Mouse (Mus musculus): ENCODE data around the gene Apbb1. TPM values are rescaled to one million over a fixed set of nuclear protein-coding genes. Genes with fewer than 3 reads are reported as not detected.

Gene Apbb1
- polyA plus RNA-seq (2014; fragmentation: Illumina TruSeq; extraction: RNeasy Lipid Tissue Mini Kit (QIAGEN cat#74804); ENCODE audit: low read depth, low replicate concordance), result not detected

DNA sequence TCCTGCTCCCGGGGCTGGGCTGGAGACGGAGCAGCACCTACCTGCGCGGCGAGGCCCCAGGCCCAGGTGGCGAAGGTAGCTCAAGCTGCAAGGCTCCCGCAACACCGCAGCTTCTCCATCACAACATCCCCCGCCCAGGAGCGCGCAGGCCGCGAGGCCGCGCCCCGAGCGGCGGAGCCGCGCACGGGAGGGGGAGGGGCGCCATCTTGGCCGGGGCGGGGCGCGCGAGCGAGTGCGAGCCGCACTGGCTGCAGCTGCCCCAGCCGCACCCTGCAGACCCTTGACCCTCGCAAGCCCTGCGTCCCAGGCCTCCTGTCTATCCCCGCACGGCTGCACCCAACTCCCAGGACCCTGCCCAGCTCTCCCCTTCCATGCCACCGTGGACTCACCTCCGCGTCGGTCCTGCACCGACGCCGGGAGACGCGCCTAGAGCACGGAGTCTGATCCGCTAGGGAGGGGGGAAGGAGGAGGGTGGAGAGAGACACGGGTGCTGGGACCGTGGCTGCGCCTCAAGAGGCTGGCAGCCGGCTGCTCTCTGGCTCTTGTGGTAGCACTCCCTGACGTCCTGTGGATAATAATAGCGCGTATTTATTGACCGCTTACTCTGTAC lies at the start of gene Apbb1:
Gene Apbb1, minus strand, starts transcription at position 560 of the 610 bp plus-strand sequence.

DNA sequence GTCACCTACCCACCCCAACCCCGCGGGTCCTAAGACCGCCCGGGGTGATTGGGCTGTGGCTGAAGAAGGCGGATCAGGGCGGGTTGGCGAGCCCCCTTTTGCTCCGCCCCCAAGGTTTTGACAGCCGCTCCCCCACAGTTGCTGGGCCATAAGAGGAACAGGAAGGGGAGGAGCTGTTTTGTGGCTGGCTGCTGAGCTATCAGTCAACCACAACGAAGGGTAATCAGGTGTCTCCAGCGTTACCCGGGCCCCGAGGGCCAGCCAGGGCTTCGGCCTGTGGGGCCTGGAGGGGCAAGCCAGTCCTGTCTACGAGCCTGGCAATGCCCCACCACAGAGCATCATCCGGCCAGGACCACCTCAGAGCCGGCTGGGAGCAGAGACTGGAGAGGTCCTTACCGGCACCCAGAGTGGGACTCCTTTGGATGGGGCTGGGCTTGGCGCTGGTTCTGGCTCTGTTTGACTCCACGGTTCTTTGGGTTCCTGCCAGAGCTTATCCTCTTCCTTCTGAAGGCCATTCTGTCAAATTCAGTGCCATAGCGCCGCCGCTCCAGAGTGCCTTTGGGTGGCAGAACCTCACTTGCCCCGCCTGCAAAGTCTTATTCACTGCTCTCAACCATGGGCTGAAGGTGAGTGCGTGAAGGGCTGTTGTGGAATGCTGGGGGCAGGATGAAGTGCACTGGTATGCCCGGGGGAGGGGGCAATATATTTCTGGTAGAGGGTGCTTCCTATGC lies 27.1 kb downstream of the Apbb1 start, which contains the start of gene Smpd1:
Gene Smpd1, plus strand, starts transcription at position 149 of the 731 bp plus-strand sequence.

Other genes starting within 250 kb of the Apbb1 start
- not detected for gene Olfr690, start 247.5 kb downstream of the Apbb1 start, polyA plus RNA-seq (2014; fragmentation: Illumina TruSeq; extraction: RNeasy Lipid Tissue Mini Kit (QIAGEN cat#74804); ENCODE audit: low read depth, low replicate concordance)
- gene Olfr691, start 239.4 kb downstream of the Apbb1 start, polyA plus RNA-seq (2014; fragmentation: Illumina TruSeq; extraction: RNeasy Lipid Tissue Mini Kit (QIAGEN cat#74804); ENCODE audit: low read depth, low replicate concordance), result not detected
- not detected for gene Olfr692, start 213.4 kb downstream of the Apbb1 start, polyA plus RNA-seq (2014; fragmentation: Illumina TruSeq; extraction: RNeasy Lipid Tissue Mini Kit (QIAGEN cat#74804); ENCODE audit: low read depth, low replicate concordance)
- not detected for gene Gm5901, start 206.6 kb downstream of the Apbb1 start, polyA plus RNA-seq (2014; fragmentation: Illumina TruSeq; extraction: RNeasy Lipid Tissue Mini Kit (QIAGEN cat#74804); ENCODE audit: low read depth, low replicate concordance)
- gene Fam160a2, start 181.6 kb downstream of the Apbb1 start, polyA plus RNA-seq (2014; fragmentation: Illumina TruSeq; extraction: RNeasy Lipid Tissue Mini Kit (QIAGEN cat#74804); ENCODE audit: low read depth, low replicate concordance), result 4.8 TPM
- not detected for gene Cnga4, start 177.1 kb downstream of the Apbb1 start, polyA plus RNA-seq (2014; fragmentation: Illumina TruSeq; extraction: RNeasy Lipid Tissue Mini Kit (QIAGEN cat#74804); ENCODE audit: low read depth, low replicate concordance)
- not detected for gene Cckbr, start 155.9 kb downstream of the Apbb1 start, polyA plus RNA-seq (2014; fragmentation: Illumina TruSeq; extraction: RNeasy Lipid Tissue Mini Kit (QIAGEN cat#74804); ENCODE audit: low read depth, low replicate concordance)
- gene Cavin3, start 99.4 kb downstream of the Apbb1 start, polyA plus RNA-seq (2014; fragmentation: Illumina TruSeq; extraction: RNeasy Lipid Tissue Mini Kit (QIAGEN cat#74804); ENCODE audit: low read depth, low replicate concordance), result not detected
- gene Smpd1, start 27.3 kb downstream of the Apbb1 start, polyA plus RNA-seq (2014; fragmentation: Illumina TruSeq; extraction: RNeasy Lipid Tissue Mini Kit (QIAGEN cat#74804); ENCODE audit: low read depth, low replicate concordance), result 7.1 TPM
- gene Hpx, start 18.5 kb upstream of the Apbb1 start, polyA plus RNA-seq (2014; fragmentation: Illumina TruSeq; extraction: RNeasy Lipid Tissue Mini Kit (QIAGEN cat#74804); ENCODE audit: low read depth, low replicate concordance), result 787 TPM
- 2.9 TPM for gene Trim3, start 51.9 kb upstream of the Apbb1 start, polyA plus RNA-seq (2014; fragmentation: Illumina TruSeq; extraction: RNeasy Lipid Tissue Mini Kit (QIAGEN cat#74804); ENCODE audit: low read depth, low replicate concordance)
- 18.6 TPM for gene Timm10b, start 58.4 kb upstream of the Apbb1 start, polyA plus RNA-seq (2014; fragmentation: Illumina TruSeq; extraction: RNeasy Lipid Tissue Mini Kit (QIAGEN cat#74804); ENCODE audit: low read depth, low replicate concordance)
- gene Arfip2, start 58.8 kb upstream of the Apbb1 start, polyA plus RNA-seq (2014; fragmentation: Illumina TruSeq; extraction: RNeasy Lipid Tissue Mini Kit (QIAGEN cat#74804); ENCODE audit: low read depth, low replicate concordance), result 3.3 TPM
- 2.8 TPM for gene Gm45799, start 58.9 kb upstream of the Apbb1 start, polyA plus RNA-seq (2014; fragmentation: Illumina TruSeq; extraction: RNeasy Lipid Tissue Mini Kit (QIAGEN cat#74804); ENCODE audit: low read depth, low replicate concordance)
- 1.4 TPM for gene Dnhd1, start 69.2 kb upstream of the Apbb1 start, polyA plus RNA-seq (2014; fragmentation: Illumina TruSeq; extraction: RNeasy Lipid Tissue Mini Kit (QIAGEN cat#74804); ENCODE audit: low read depth, low replicate concordance)
- gene Ilk, start 154.9 kb upstream of the Apbb1 start, polyA plus RNA-seq (2014; fragmentation: Illumina TruSeq; extraction: RNeasy Lipid Tissue Mini Kit (QIAGEN cat#74804); ENCODE audit: low read depth, low replicate concordance), result 28.8 TPM
- gene Rrp8, start 155.7 kb upstream of the Apbb1 start, polyA plus RNA-seq (2014; fragmentation: Illumina TruSeq; extraction: RNeasy Lipid Tissue Mini Kit (QIAGEN cat#74804); ENCODE audit: low read depth, low replicate concordance), result 15.9 TPM
- gene Taf10, start 162.7 kb upstream of the Apbb1 start, polyA plus RNA-seq (2014; fragmentation: Illumina TruSeq; extraction: RNeasy Lipid Tissue Mini Kit (QIAGEN cat#74804); ENCODE audit: low read depth, low replicate concordance), result 15.5 TPM
- 48.9 TPM for gene Tpp1, start 170.6 kb upstream of the Apbb1 start, polyA plus RNA-seq (2014; fragmentation: Illumina TruSeq; extraction: RNeasy Lipid Tissue Mini Kit (QIAGEN cat#74804); ENCODE audit: low read depth, low replicate concordance)
- gene Dchs1, start 206.0 kb upstream of the Apbb1 start, polyA plus RNA-seq (2014; fragmentation: Illumina TruSeq; extraction: RNeasy Lipid Tissue Mini Kit (QIAGEN cat#74804); ENCODE audit: low read depth, low replicate concordance), result 0.03 TPM
- 30.8 TPM for gene Mrpl17, start 229.4 kb upstream of the Apbb1 start, polyA plus RNA-seq (2014; fragmentation: Illumina TruSeq; extraction: RNeasy Lipid Tissue Mini Kit (QIAGEN cat#74804); ENCODE audit: low read depth, low replicate concordance)